Mouse (Mus musculus): ENCODE data around the gene Gm9508.

GRCm38 (mm10) chr10:77670710-77671109, 26.3 kb downstream of the Gm9508 start:
- TF ChIP-seq CTCF (IDR thresholded peaks at IDR 0.05; ENCODE audit: low read depth) (no peak), EP300 (IDR thresholded peaks at IDR 0.05; ENCODE audit: low read depth) (no peak)

All from liver, postnatal 0 days (tissue).